Mouse (Mus musculus): ENCODE data around the gene Tuba1b.

Tuba1b gene

DNA sequence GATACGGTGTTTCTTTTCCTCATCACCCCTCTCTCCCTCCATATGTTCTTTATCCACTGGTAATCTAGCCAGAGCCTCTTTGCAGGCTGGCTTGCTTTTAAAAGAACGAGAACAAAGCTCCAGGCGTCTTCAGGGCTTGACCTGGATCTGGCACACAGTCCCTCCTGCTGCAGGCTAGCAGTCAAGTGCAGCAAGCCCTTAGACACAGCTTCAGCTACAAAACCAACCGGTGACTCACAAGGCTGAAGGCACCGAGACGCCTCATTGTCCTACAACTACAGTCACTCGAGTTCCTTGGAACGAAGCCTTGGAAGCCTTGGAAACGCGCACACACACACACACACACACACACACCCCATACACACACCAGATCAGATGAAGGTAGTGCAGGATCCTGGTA lies 6.5 kb upstream of the Tuba1b start:
- no peak for TF ChIP-seq GATA4 (IDR thresholded peaks at IDR 0.05; ENCODE audit: insufficient replicate concordance, low read length)

DNA sequence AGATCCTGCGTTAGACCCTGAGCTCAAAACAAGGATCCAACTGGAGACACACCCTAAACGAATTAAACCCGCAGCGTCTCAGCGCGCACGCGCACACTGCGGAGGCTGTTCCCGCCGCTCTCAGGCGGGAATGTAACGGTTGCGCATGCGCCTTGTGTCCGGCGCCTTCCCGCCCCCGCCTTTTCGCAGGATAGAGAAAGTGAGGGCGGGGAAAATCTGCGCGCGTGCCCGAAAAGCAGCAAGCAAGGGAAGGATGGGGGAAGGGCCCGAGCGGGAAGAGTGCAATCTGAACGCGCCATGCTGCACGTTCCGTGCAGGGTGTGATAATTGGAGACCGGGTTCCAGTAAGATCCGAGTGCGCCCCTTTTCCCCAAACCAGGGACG lies 540 bp downstream of the Tuba1b start:
- TF ChIP-seq GATA4 (IDR thresholded peaks at IDR 0.05; ENCODE audit: insufficient replicate concordance, low read length), result no peak

DNA sequence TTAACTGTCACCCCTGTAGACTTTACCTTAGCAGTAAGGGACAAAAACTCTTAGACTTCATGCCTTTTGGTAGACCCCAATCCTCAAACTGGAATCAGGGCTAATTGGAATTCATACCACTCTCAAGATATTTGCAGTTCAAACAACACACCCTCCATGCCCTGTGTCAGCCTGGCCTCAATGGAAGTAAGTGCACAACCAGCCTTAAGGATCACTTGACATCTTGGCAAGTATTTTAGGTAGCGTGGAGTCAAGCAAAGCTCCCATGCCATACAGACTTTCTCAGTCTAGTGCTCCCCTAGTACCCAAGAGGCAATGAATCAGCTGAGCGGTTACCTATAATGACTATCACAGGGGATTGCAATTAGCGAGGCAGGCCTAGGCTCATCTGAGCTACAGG lies 3.4 kb downstream of the Tuba1b start:
- no peak for TF ChIP-seq GATA4 (IDR thresholded peaks at IDR 0.05; ENCODE audit: insufficient replicate concordance, low read length)

DNA sequence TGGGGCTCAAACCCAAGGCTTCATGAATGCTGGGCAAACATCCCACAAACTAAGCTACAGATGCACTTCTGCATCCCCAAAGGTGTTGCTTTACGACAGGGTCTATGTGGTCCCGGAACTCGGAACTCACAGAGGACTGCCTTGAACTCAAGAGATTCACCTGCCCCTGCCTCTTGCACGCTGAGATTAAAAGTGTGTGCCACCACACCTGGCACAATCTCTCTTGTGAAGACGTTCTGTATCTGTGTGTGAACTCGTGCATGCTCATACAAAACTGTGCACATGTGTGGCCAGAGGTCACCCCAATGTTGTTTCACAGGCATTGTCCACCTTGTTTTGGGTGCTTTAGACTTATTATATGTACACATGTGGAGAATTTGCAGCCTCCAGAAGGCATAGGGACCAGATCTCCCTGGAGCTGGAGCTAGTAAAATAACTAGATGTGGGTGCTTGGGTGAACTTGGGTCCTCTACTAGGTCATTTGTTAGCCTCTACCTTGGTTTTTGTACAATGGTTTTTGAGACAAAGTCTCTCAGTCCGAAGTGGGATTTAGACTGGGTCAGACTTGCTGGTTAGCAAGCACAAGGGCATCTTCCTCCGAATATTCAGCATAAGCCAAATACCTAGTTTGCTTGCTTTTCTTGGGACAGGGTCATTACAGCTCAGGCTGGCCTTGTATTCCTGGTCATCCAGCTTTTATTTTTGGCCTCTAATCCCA lies 4.2 kb downstream of the Tuba1b start:
- TF ChIP-seq GATA4 (IDR thresholded peaks at IDR 0.05; ENCODE audit: insufficient replicate concordance, low read length), result no peak

DNA sequence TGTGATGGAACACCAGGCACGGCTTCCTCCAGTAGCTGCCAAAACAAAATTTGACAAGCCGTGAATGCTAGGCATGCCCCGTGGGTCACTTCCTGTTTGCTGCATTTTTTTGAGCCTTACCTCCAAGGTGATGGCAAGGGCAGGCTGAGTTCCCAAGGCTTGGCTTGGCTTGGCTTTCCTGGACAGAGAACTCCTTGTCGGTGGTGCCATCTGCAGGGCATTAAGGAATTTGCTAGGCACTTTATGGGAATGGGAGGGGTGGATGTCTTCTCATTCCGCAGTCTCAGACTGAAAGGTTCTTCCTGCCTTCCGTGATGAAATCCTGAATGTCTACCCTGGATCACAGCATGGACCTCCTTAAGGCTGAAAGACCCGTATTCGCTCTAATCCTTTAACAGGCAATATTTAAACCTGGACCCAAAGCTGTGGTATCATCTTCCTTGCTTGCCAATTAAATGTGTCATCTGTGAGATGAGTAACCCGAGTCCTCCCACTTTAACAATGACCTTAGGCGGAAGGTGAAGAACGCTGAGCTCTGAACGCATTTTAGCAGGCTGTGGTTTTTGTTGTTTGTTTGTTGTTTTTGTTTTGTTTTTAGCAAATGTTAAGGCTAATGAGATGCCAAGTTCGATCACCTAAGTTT lies 5.6 kb downstream of the Tuba1b start:
- TF ChIP-seq GATA4 (IDR thresholded peaks at IDR 0.05; ENCODE audit: insufficient replicate concordance, low read length), result no peak

DNA sequence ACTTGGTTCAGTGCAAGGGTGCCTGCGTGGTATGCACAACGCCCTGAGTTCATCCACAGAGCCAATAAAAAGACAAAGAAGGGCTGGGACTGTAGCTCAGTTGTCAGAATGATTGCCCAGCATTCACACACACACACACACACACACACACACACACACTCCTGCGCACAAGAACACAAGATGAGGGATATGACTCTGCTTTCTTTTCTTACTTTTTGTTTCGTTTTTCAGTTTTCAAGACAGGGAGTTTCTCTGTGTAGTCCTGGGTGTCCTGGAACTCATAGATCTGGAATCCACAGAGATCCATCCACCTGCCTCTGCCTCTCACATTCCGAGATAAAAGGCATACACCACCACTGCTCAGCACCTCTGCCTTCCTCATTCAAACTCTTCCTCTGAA lies 6.8 kb downstream of the Tuba1b start:
- TF ChIP-seq GATA4 (IDR thresholded peaks at IDR 0.05; ENCODE audit: insufficient replicate concordance, low read length), result no peak

DNA sequence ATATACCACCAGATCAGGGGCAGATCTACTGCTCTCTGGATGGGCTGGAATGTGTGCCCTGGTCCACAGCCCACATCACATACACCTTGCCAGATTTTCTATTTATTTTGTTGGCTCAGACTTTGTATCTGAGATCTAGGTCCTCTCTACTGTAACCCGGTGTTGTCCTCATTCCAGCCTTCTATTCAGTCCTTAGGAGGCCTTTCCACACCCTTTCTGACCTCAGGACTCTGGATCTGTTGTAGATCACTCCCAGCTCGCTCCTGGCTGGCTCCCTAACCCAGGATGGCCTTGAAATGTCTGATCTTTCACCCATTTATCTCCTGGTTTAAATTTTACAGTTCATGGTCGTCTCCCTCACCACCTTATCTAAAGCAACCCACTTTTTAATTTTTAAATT lies 9.7 kb downstream of the Tuba1b start:
- peak; percentile 18; the same call in 1 of the 2 replicates for TF ChIP-seq GATA4 (IDR thresholded peaks at IDR 0.05; ENCODE audit: insufficient replicate concordance, low read length)

DNA sequence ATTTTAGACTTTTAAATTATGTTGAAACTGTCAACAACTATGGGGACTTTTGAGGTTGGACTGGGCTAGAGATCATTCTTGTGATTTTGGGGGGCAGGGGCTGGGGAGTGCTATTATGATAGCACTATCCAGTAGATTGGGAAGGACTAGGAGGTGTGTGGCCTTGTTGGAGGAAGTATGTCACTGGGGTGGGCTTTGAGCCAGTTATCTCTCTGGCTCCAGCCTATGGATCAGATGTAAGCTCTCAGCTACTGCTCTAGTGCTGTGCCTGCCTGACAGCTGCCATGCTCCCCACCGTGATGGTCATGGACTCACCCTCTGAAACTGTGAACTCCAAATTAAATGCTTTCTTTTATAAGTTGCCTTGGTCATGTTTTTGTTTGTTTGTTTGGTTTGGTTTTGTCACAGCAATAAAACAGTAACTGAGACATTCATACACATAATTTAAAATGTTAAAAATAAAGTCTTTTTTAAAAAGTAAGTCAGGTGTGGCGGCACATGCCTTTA lies 11.3 kb downstream of the Tuba1b start:
- no peak; the same call in 1 of the 2 replicates for TF ChIP-seq GATA4 (IDR thresholded peaks at IDR 0.05; ENCODE audit: insufficient replicate concordance, low read length)

DNA sequence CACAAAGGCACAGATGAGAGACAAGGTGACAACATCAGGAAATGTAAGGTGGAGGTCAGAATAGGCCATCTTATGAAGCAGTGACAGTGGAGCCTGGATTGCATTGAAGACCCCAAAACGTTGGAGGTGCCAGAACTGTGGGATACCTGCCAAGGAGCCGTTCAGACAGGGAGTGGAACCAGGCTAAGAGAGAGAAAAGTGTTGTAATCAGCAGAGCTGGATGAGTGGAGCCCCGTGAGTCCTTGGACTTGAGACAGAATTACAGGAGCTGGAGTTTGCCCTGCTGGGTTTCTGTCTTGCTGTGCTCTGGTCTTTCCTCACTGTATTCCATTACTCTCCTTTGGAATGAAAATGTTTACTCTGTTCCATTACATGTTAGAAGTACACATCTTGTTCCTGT lies 11.8 kb downstream of the Tuba1b start:
- TF ChIP-seq GATA4 (IDR thresholded peaks at IDR 0.05; ENCODE audit: insufficient replicate concordance, low read length), result no peak

DNA sequence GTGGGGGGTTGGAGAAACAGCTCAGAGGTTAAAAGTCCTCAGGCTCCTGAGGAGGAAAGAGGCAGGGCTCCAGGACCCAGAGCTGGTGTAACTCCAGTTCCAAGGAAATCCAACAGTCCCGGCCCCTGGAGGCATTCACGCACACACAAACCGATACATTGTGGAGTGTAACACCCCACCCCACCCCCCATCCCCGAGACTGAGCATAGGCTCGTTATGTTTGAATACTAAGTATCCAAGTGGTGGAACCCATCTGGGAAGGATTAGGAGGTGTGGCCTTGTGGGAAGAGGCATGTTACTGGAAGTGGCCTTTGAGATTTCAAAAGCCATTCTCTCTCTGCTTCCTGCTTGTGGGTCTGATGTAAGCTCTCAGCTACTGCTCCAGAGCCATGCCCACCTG lies 12.9 kb downstream of the Tuba1b start:
- no peak for TF ChIP-seq GATA4 (IDR thresholded peaks at IDR 0.05; ENCODE audit: insufficient replicate concordance, low read length)

DNA sequence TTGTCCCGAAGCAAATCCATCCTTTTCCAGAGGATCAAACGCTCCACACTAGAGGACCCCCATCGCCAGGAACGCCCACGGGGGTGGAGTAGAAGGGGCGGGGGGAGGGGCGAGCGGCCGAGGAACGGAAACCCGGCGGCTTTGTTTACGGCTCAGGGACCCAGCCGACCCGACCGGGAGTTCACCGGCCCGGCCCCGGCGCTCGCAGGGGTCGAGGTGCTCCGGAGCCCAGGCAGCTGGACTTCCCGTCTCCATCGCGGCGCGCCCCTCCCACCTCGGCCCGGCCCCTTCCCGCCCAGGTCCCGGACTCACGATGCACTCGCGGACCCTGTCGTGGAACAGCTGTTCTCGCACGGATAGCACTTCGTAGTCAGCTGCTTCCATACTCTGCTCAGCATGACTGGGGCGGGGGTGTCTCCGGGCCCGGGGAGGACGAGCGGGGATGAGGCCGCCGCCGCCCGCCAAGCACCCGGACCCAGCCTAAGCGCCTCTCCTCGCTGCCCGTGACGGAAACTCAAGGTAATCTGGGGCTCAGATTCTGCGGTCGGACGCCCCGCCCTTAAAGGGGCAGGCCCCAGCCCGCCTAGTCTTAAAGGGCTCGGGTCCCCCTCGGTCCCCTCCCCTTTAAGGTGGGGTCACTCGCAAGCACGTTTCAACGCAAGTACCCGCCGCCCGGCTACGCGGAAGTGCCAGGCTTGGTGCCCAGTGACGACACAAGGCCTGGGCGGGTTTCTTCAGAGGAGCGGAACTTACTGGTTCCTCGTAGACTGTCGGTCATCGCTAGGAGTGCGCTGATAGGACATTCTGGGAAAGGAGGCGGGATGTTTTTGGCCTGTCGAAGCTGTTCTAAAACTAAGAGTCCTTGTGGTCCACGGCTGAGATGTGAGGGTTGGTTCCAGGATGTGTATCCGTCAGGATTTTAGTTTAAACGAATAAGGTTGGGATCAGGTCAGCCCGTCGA lies 16.5 kb downstream of the Tuba1b start, which contains the start of gene Lmbr1l:
TSS of gene Lmbr1l (minus strand) at position 694 of the 961 bp plus-strand sequence.
- peak; percentile 40; the same call in 1 of the 2 replicates for TF ChIP-seq GATA4 (IDR thresholded peaks at IDR 0.05; ENCODE audit: insufficient replicate concordance, low read length)

DNA sequence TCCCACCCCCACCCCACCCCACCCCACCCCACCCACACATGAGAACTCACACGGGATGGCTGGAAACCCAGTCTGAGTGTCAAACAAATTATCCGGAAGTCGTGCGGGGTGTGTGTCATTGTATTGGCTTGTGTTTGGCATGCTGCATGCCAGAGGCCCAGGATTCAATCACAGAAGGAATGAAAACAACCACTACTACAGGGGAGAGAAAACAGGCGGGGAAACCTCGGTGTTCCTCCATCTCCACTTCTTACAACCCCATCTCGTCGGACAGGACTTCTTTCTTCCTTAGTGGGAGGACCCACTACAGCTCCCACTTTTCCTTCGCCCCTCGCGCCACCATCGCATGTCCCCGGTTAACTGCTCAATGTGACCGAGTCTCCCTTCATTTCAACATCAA lies 17.3 kb downstream of the Tuba1b start:
- TF ChIP-seq GATA4 (IDR thresholded peaks at IDR 0.05; ENCODE audit: insufficient replicate concordance, low read length), result no peak

DNA sequence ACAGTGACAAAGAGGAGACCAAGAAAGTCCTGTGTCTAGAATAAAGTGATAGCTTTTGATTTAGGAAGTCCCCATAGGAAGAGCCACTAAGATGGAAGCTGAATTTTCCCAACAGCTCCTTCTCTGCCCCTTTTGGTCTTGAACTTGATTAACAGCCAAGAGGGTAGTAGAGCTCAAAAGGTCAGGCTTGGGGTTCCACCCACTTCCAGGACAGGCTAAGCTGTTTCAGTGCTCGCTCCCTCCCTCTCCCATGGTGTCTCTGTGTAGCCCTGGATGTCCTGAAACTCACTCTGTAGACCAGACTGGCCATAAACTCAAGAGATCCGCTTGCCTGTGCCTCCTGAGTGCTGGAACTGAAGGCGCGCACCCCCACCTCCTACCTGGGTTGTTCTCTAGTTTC lies 18.3 kb downstream of the Tuba1b start:
- TF ChIP-seq GATA4 (IDR thresholded peaks at IDR 0.05; ENCODE audit: insufficient replicate concordance, low read length), result no peak

DNA sequence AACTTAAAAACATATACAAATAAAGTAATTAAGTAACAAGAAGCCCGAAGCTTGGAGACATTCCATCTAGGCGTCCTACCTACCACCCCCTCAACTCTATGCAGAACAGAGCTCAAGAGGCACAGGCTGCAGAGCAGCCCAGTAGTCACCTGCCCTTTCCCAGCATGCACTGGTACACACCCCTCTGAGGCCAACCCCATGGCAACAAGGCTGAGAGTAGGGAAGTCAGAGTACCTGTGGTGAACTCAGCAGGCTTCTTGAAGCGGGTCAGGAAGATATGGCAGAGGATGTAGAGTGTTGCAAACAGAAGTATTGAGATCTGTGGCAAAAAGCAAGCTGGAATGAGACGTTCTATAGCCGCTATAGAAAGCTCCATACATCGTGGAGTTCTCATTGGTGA lies 19.5 kb downstream of the Tuba1b start:
- TF ChIP-seq GATA4 (IDR thresholded peaks at IDR 0.05; ENCODE audit: insufficient replicate concordance, low read length), result no peak

DNA sequence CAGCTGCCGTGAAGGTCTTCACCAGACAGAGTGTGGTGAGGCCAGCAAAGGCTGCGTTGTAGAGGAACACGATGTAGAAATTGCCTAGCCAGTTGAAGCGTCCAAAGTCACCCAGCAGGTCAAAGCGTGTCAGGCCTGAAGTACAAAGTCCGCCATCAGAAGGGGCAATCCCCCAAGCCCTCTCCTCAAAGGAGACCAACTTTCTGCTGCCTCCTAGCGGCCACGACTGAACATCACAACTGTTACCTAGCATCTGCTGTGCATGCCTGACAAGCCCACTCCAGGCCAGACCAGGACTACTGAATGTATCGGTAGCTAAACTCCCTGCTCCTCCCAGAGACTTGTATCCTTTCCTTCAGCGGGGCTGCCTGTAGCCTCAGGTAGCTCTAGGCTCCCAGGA lies 29.7 kb downstream of the Tuba1b start:
- TF ChIP-seq GATA4 (IDR thresholded peaks at IDR 0.05; ENCODE audit: insufficient replicate concordance, low read length), result no peak
